Mouse (Mus musculus) hindbrain, embryonic 12.5 days (tissue): Measurements from ENCODE around the gene Hpd. TPM values are rescaled to one million over a fixed set of nuclear protein-coding genes. Genes with fewer than 3 reads are reported as not detected.
A peak's percentile ranks its signal among the peaks of the same experiment; 100 is the strongest.

Source experiments
- ATAC-seq: fragments of 200-750 bp; cut with Nextera tagmentation; 2 replicates; pipeline ENCODE4 v1.8.0; 2017; ENCODE audit warnings: moderate TSS enrichment; ENCODE audit not compliant: low FRiP score
- H3K27ac ChIP-seq: fragments of 300-500 bp; sonication (generic); 2 replicates; pipeline ENCODE4 v1.5.1; 2016; ENCODE audit warnings: mild to moderate bottlenecking
- H3K27me3 ChIP-seq: fragments of 300-500 bp; sonication (generic); 2 replicates; pipeline ENCODE4 v1.6.1; 2016; ENCODE audit warnings: mild to moderate bottlenecking
- H3K36me3 ChIP-seq: fragments of 300-500 bp; sonication (generic); 2 replicates; pipeline ENCODE4 v1.6.1; 2016; ENCODE audit warnings: mild to moderate bottlenecking
- H3K4me1 ChIP-seq: fragments of 300-500 bp; sonication (generic); 2 replicates; pipeline ENCODE4 v1.6.1; 2016
- H3K4me2 ChIP-seq: fragments of 300-500 bp; sonication (generic); replicated peaks from 2 replicates; pipeline ENCODE4 v1.6.1; 2016; ENCODE audit warnings: mild to moderate bottlenecking
- H3K4me3 ChIP-seq: fragments of 300-500 bp; sonication (generic); 2 replicates; pipeline ENCODE4 v1.5.1; 2016; ENCODE audit warnings: mild to moderate bottlenecking
- H3K9ac ChIP-seq: fragments of 300-500 bp; sonication (generic); 2 replicates; pipeline ENCODE4 v1.6.1; 2016; ENCODE audit warnings: mild to moderate bottlenecking, moderate library complexity
- H3K9me3 ChIP-seq: fragments of 300-500 bp; sonication (generic); replicated peaks from 2 replicates; pipeline ENCODE4 v1.6.1; 2016; ENCODE audit warnings: mild to moderate bottlenecking
- WGBS: fragments of 180-500 bp; shearing (Covaris S2); methylation state at CpG from one replicate; pipeline ENCODE4 v1.1.7; 2016; 5-methylcytosine and 5-hydroxymethylcytosine counted together
- polyA plus RNA-seq: library from polyadenylated mRNA; unstranded; fragments of >200 nt; fragmentation: Nextera tagmentation; extraction: Ambion mirVana; gene quantifications from 2 replicates; pipeline ENCODE4 v1.2.1, GENCODE M21; 2016

Hpd gene
- polyA plus RNA-seq, 1 experiment from 2014 or later: not detected

DNA sequence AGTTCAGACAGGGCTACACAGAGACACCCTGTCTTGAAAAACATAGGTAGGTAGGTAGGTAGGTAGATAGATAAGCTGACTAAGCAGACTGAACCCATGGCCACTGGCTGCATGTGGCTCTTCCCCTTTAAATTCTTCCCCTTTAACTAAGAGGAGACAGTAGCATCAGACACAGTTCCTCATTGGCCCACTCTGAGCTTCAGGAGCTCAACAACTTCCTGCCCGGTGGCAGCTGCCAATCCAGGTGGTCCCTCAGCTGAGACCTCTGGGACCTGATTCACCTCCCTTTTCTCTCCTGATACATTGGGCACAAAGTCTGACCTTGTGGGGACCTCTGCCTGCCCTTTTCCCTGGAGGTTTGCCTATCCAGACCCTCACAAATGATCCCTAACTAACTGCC lies 29.6 kb downstream of the Hpd start:
- no peak overlapping the region for H3K9ac ChIP-seq
- H3K4me3 ChIP-seq: no peak overlapping the region
- 73% methylated on average over 1 of the region's 1 CpGs for WGBS
- no peaks in the 10 kb centered on the region for H3K27me3 ChIP-seq
- H3K9me3 ChIP-seq: no peaks in the 10 kb centered on the region
- ATAC-seq: no peak
- H3K36me3 ChIP-seq: peaks cover 73% of the 10 kb centered on the region
- H3K4me2 ChIP-seq: no peak overlapping the region
- peaks cover 39% of the 10 kb centered on the region for H3K4me1 ChIP-seq
- H3K27ac ChIP-seq: no peak overlapping the region

DNA sequence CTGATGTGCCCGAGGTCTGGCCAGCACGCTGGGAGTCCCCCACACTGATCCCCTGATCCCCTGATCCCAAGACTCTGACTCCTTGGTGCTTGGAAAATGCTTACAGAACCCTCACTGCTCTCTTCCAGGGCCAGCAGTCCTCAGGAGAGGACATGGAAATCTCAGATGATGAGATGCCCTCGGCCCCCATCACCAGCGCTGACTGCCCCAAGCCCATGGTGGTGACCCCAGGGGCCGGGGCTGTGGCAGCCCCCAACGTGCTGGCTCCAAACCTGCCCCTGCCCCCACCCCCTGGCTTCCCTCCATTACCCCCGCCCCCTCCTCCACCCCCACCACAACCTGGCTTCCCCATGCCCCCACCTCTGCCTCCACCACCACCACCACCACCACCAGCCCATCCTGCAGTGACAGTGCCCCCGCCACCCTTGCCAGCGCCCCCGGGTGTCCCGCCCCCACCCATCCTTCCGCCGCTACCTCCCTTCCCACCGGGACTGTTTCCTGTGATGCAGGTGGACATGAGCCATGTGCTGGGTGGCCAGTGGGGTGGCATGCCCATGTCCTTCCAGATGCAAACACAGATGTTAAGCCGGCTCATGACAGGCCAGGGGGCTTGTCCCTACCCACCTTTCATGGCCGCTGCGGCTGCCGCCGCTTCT lies 30.7 kb downstream of the Hpd start:
- Histone ChIP-seq H3K27me3 (no peaks in the 10 kb centered on the region), H3K36me3 (peaks cover 73% of the 10 kb centered on the region), H3K4me3 (no peak overlapping the region), H3K9ac (no peak overlapping the region), H3K9me3 (no peaks in the 10 kb centered on the region), H3K4me1 (peaks cover 41% of the 10 kb centered on the region), H3K27ac (no peak overlapping the region), H3K4me2 (no peak overlapping the region)
- ATAC-seq: no peak
- 92% methylated on average over 17 of the region's 19 CpGs for WGBS

DNA sequence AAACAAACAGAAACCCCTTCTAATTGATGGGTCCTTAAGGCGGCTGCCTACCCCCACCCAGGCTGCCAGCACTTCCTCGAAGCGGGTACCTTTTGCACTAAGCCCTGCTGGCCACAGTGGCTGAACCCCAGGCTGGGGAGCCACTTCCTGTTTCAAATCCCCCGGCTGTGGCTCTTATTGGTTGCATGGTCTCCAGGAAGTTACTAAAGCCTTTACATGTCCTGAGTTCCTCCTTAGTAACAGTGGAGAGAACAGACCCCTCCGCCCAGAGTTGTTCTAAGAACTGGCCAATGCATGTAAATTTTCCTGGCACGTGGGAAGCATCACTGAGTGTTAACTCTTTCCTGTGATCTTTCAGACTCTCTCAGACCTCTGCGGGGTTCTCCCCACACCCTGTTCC lies 31.4 kb downstream of the Hpd start:
- H3K9ac ChIP-seq: peak overlapping the region; percentile 54; the same call in 1 of the 2 replicates
- H3K27me3 ChIP-seq: no peaks in the 10 kb centered on the region
- WGBS: 51% methylated on average over 7 of the region's 7 CpGs
- peaks cover 47% of the 10 kb centered on the region for H3K4me1 ChIP-seq
- peak overlapping the region; percentile 62 for H3K4me2 ChIP-seq
- H3K27ac ChIP-seq: peak overlapping the region; percentile 0; the same call in 1 of the 2 replicates
- H3K36me3 ChIP-seq: peaks cover 76% of the 10 kb centered on the region
- no peaks in the 10 kb centered on the region for H3K9me3 ChIP-seq
- H3K4me3 ChIP-seq: peak overlapping the region; percentile 35; the same call in 1 of the 2 replicates
- ATAC-seq: no peak

DNA sequence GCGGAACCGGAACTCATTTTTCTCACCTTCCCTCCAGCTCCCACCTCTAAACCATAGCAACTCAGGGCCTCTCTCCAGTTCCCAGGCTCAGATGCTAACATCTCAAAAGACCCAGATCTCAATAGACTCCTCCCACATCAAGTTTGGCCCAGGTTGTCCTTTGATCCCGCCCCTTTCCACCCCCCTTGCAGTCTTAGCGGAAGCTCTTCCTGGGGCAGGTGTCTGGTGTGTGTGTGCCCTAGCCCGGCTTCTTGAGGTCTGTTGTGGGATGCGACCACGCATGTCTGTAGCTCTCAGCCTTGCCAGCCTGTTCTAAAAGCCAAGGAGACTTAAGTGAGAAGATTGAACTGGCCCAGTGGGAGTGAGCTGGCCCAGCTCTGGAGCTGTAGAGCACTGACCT lies 31.9 kb downstream of the Hpd start:
- Histone ChIP-seq H3K9ac (peak overlapping the region; percentile 54), H3K36me3 (peaks cover 76% of the 10 kb centered on the region), H3K9me3 (no peaks in the 10 kb centered on the region), H3K4me1 (peaks cover 51% of the 10 kb centered on the region), H3K27ac (peak overlapping the region; percentile 0; the same call in 1 of the 2 replicates), H3K27me3 (no peaks in the 10 kb centered on the region), H3K4me2 (peak overlapping the region; percentile 62), H3K4me3 (peak overlapping the region; percentile 35)
- ATAC-seq: no peak
- WGBS: 49% methylated on average over 7 of the region's 7 CpGs

GRCm38 (mm10) chr5:123149451-123150400 lies 32.8 kb downstream of the Hpd start:
- ATAC-seq: peak; percentile 83
- Histone ChIP-seq H3K36me3 (peaks cover 74% of the 10 kb centered on the region), H3K4me2 (peak overlapping the region; percentile 62), H3K27me3 (no peaks in the 10 kb centered on the region), H3K9ac (peak overlapping the region; percentile 54), H3K4me1 (peaks cover 60% of the 10 kb centered on the region), H3K4me3 (peak overlapping the region; percentile 35), H3K27ac (0 out of 2 replicates have a peak overlapping the region, but pooled peaks have one; percentile 0), H3K9me3 (no peaks in the 10 kb centered on the region)
- 9% methylated on average over 19 of the region's 19 CpGs for WGBS

DNA sequence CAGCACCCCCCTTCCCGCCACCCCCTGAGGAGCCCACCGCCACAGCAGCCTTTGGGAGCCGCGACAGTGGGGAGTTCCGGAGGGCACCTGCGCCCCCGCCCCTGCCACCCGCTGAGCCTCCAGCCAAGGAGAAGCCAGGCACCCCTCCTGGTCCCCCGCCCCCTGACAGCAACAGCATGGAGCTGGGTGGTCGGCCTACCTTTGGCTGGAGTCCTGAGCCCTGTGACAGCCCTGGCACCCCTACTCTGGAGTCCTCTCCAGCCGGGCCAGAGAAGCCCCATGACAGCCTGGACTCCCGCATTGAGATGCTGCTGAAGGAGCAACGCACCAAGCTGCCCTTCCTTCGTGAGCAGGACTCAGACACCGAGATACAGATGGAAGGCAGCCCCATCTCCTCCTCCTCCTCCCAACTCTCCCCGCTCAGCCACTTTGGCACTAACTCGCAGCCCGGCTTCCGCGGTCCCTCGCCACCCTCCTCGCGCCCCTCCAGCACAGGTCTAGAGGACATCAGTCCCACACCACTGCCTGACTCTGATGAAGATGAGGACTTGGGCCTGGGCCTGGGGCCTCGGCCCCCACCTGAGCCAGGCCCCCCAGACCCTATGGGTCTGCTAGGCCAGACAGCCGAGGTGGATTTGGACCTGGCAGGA lies 34.3 kb downstream of the Hpd start:
- no peaks in the 10 kb centered on the region for H3K9me3 ChIP-seq
- no peak for ATAC-seq
- no peaks in the 10 kb centered on the region for H3K27me3 ChIP-seq
- H3K4me3 ChIP-seq: no peak overlapping the region
- peak overlapping the region; percentile 62; the same call in 1 of the 2 replicates for H3K4me2 ChIP-seq
- peaks cover 59% of the 10 kb centered on the region for H3K36me3 ChIP-seq
- H3K9ac ChIP-seq: peak overlapping the region; percentile 36; the same call in 1 of the 2 replicates
- peaks cover 74% of the 10 kb centered on the region for H3K4me1 ChIP-seq
- H3K27ac ChIP-seq: no peak overlapping the region
- WGBS: 83% methylated on average over 22 of the region's 25 CpGs

DNA sequence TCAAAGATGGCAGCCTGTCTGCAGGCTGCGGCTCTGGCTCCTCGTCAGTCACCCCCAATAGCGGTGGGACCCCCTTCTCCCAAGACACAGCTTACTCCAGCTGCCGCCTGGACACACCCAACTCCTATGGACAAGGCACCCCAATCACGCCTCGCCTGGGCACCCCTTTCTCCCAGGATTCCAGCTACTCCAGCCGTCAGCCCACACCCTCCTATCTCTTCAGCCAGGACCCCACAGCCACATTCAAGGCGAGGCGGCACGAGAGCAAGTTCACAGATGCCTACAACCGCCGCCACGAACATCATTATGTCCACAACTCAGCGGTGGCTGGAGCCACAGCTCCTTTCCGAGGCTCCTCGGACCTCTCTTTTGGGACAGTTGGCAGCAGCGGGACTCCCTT lies 35.0 kb downstream of the Hpd start:
- Histone ChIP-seq H3K9me3 (no peaks in the 10 kb centered on the region), H3K4me3 (no peak overlapping the region), H3K36me3 (peaks cover 53% of the 10 kb centered on the region), H3K9ac (0 out of 2 replicates have a peak overlapping the region, but pooled peaks have one; percentile 13), H3K4me2 (no peak overlapping the region), H3K27me3 (no peaks in the 10 kb centered on the region), H3K4me1 (peaks cover 74% of the 10 kb centered on the region), H3K27ac (no peak overlapping the region)
- no peak for ATAC-seq
- 84% methylated on average over 17 of the region's 17 CpGs for WGBS

DNA sequence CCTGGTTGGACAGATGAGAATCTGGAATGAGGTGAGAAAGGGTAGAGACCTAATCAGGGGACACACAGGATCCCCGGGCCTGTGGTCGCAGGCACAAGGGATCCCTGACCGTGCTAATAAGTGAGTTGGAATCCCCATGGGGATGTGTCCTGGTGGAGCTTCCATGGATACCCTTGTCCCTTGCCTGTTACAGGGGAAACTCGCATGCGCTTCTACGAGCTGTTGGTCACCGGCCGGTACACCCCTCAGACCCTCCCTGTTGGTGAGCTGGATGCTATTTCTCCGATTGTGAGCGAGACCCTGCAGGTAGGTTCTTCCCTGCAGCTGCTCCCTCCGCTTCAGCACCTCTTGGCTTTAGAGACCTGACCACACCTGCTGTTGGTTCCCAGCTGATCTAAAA lies 36.2 kb downstream of the Hpd start:
- ATAC-seq: no peak
- Histone ChIP-seq H3K9me3 (no peaks in the 10 kb centered on the region), H3K36me3 (peaks cover 41% of the 10 kb centered on the region), H3K4me1 (peaks cover 70% of the 10 kb centered on the region), H3K27me3 (no peaks in the 10 kb centered on the region), H3K27ac (no peak overlapping the region), H3K4me3 (no peak overlapping the region), H3K4me2 (no peak overlapping the region; the same call in 1 of the 2 replicates), H3K9ac (0 out of 2 replicates have a peak overlapping the region, but pooled peaks have one; percentile 33)
- 88% methylated on average over 11 of the region's 11 CpGs for WGBS

DNA sequence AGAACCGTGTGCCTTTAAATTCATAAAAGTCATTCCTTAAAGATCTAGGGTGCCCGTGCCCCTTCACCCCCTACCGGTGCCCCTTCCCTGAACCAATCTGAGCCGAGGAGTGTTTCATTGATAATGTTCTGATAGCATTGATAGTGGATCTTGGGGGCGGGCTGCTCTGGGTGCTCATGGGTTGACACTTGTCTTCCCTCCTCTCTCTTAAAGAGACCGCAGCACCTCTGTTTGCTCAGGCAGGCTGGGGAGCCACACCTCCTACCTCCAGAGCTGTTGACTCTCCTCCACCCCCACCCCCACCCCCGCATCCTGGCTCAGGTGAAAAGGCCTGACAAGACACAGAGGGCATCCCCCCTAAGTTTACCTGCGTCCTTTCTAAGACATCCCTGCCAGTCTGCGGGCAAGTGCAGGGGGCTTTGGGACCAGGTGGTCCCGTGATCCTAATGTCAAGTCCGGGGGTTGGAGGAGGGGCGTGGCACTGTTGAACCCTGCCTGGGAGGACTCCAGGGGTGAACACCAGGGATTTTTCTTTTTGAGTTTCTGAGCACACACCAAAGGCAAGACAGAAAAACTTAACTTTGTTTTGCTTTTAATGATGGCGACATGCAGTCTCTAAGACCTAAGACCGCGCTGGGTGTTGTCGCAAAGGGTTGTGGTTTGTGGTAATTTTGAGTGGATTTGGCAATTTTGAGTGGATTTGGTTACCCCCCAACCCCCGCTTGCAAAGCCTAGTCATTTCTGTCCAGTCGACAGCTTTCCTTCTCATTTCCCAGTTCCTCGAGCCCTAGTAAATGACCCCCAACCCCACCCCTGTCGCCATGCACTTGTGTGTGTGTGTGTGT lies 37.6 kb downstream of the Hpd start:
- Histone ChIP-seq H3K36me3 (peaks cover 32% of the 10 kb centered on the region), H3K9ac (peak overlapping the region; percentile 100)
- WGBS: 39% methylated on average over 20 of the region's 20 CpGs

GRCm38 (mm10) chr5:123143971-123144745 lies 38.4 kb downstream of the Hpd start:
- 6% methylated on average over 14 of the region's 17 CpGs for WGBS
- Histone ChIP-seq H3K9me3 (no peaks in the 10 kb centered on the region), H3K27ac (0 out of 2 replicates have a peak overlapping the region, but pooled peaks have one; percentile 40), H3K4me2 (peak overlapping the region; percentile 100), H3K9ac (peak overlapping the region; percentile 100), H3K36me3 (peaks cover 30% of the 10 kb centered on the region), H3K27me3 (no peaks in the 10 kb centered on the region), H3K4me3 (peak overlapping the region; percentile 98), H3K4me1 (peaks cover 48% of the 10 kb centered on the region)
- no peak for ATAC-seq

More for the DNA sequence above, 37.6 kb downstream of the Hpd start:
- H3K4me2 ChIP-seq: peak overlapping the region; percentile 100
- no peaks in the 10 kb centered on the region for H3K9me3 ChIP-seq
- 0 out of 2 replicates have a peak overlapping the region, but pooled peaks have one; percentile 8 for H3K27ac ChIP-seq
- ATAC-seq: no peak
- H3K27me3 ChIP-seq: no peaks in the 10 kb centered on the region
- peaks cover 56% of the 10 kb centered on the region for H3K4me1 ChIP-seq
- peak overlapping the region; percentile 98 for H3K4me3 ChIP-seq
